Mouse (Mus musculus) forebrain, postnatal 0 days (tissue): ENCODE results near the gene A430078G23Rik. TPM values are rescaled to one million over a fixed set of nuclear protein-coding genes. Genes with fewer than 3 reads are reported as not detected.
A peak's percentile ranks its signal among the peaks of the same experiment; 100 is the strongest.

ENCODE experiments used
- ATAC-seq: fragments of 200-750 bp; cut with Nextera tagmentation; 2 replicates; pipeline ENCODE4 v1.8.0; 2017; ENCODE audit warnings: mild to moderate bottlenecking, moderate library complexity
- DNase-seq: peaks from one replicate; pipeline ENCODE4 v3.0.0-alpha.2; 2015
- H3K27ac ChIP-seq: fragments of 300-500 bp; sonication (generic); 2 replicates; pipeline ENCODE4 v1.5.1; 2014; ENCODE audit warnings: low read depth, mild to moderate bottlenecking, antibody characterized with exemption, low read length, moderate library complexity, mixed read lengths
- H3K27me3 ChIP-seq: fragments of 300-500 bp; sonication (generic); 2 replicates; pipeline ENCODE4 v1.6.1; 2014; ENCODE audit warnings: mild to moderate bottlenecking, low read length, mixed read lengths; ENCODE audit not compliant: insufficient read depth
- H3K36me3 ChIP-seq: fragments of 300-500 bp; sonication (generic); 2 replicates; pipeline ENCODE4 v1.6.1; 2014; ENCODE audit warnings: mild to moderate bottlenecking, moderate library complexity; ENCODE audit not compliant: insufficient read depth
- H3K4me1 ChIP-seq: fragments of 300-500 bp; sonication (generic); 2 replicates; pipeline ENCODE4 v1.6.1; 2014; ENCODE audit warnings: antibody characterized with exemption; ENCODE audit not compliant: insufficient read depth
- H3K4me2 ChIP-seq: fragments of 300-500 bp; sonication (generic); 2 replicates; pipeline ENCODE4 v1.6.1; 2014; ENCODE audit warnings: low read depth, mild to moderate bottlenecking, moderate library complexity
- H3K4me3 ChIP-seq: fragments of 300-500 bp; sonication (generic); 2 replicates; pipeline ENCODE4 v1.5.1; 2014; ENCODE audit warnings: low read depth, low read length, mixed read lengths
- H3K9ac ChIP-seq: fragments of 300-500 bp; sonication (generic); 2 replicates; pipeline ENCODE4 v1.6.1; 2014; ENCODE audit warnings: mild to moderate bottlenecking
- H3K9me3 ChIP-seq: fragments of 300-500 bp; sonication (generic); 2 replicates; pipeline ENCODE4 v1.6.1; 2016; ENCODE audit warnings: low read length
- CTCF ChIP-seq: sonication (generic); IDR thresholded peaks from 2 replicates; pipeline ENCODE4 v1.5.1; 2016; ENCODE audit warnings: antibody characterized with exemption, control low read depth, low read depth
- WGBS: fragments of 180-500 bp; shearing (Covaris S2); extraction: QIAGEN DNeasy Blood & Tissue Kit; methylation state at CpG from one replicate; pipeline ENCODE4 v1.1.7; 2014; 5-methylcytosine and 5-hydroxymethylcytosine counted together
- polyA plus RNA-seq: library from polyadenylated mRNA; unstranded; fragments of >200 nt; fragmentation: Nextera tagmentation; extraction: Ambion mirVana; gene quantifications from 2 replicates; pipeline ENCODE4 v1.2.1, GENCODE M21; 2015
- total RNA-seq: library from RNA; depleted of rRNA; stranded (reverse); fragments of >200 nt; gene quantifications from 2 replicates; pipeline ENCODE4 v1.2.3, GENCODE M21; 2014

Gene A430078G23Rik
- total and polyA plus RNA-seq, 2 experiments from 2014 or later, result not detected

DNA sequence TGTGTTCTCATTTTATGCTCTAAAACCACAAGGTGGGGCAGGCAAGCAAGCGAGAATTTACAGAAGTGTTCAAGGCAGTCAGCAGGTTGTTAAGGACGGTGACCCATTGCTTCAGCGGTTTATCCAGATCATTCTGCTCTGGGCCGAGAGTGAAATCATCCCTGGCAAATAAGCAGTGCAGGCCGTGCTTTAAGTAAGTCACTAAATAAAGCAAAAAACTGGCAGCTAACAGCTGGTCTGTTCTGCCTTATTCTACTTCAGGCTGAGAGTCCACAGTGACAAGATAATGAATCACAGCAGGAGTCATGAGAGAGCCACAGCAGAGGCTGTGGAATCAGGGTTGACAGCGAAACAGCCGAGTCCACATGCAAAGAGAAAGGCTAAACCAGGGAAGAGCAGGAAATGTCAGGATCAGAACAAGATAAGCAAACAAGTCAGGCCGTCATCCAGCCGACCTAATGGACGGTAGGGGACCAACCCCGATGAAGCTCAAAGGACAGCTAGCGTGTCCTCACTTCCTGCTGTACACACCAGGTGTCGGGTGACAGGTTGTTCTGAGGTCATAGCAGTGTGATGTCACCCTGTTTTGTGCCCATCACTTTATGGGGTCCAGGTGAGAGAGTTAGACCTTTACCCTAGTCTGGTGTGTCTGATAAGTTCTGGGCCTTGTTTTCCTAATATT is 4.9 kb upstream of the A430078G23Rik start:
- H3K4me1 ChIP-seq, result no peaks in the 10 kb centered on the region
- ATAC-seq, result no peak
- no peak overlapping the region for H3K27ac ChIP-seq

GRCm38 (mm10) chr8:3350747-3351146 is 2.5 kb upstream of the A430078G23Rik start:
- DNase-seq (no peak), ATAC-seq (no peak)
- no peak overlapping the region for H3K4me3 ChIP-seq
- H3K27ac ChIP-seq, result no peak overlapping the region
- TF ChIP-seq CTCF, result no peak
- no peaks in the 10 kb centered on the region for H3K27me3 ChIP-seq
- no peak overlapping the region for H3K9ac ChIP-seq
- H3K4me1 ChIP-seq, result no peaks in the 10 kb centered on the region
- H3K36me3 ChIP-seq, result no peaks in the 10 kb centered on the region
- H3K4me2 ChIP-seq, result no peak overlapping the region
- WGBS, result 79% methylated on average over 6 of the region's 6 CpGs
- H3K9me3 ChIP-seq, result no peaks in the 10 kb centered on the region

More for the DNA sequence above, 4.9 kb upstream of the A430078G23Rik start:
- no peak for TF ChIP-seq CTCF
- no peak for DNase-seq
- no peaks in the 10 kb centered on the region for H3K27me3 ChIP-seq
- H3K4me3 ChIP-seq, result no peak overlapping the region
- H3K9ac ChIP-seq, result no peak overlapping the region
- H3K4me2 ChIP-seq, result no peak overlapping the region
- WGBS, result 64% methylated on average over 13 of the region's 13 CpGs
- no peaks in the 10 kb centered on the region for H3K36me3 ChIP-seq
- H3K9me3 ChIP-seq, result no peaks in the 10 kb centered on the region

- no peak for DNase-seq
- Histone ChIP-seq H3K36me3 (no peaks in the 10 kb centered on the region), H3K27me3 (no peaks in the 10 kb centered on the region), H3K4me2 (no peak overlapping the region), H3K4me1 (no peaks in the 10 kb centered on the region), H3K4me3 (no peak overlapping the region), H3K27ac (no peak overlapping the region), H3K9ac (no peak overlapping the region), H3K9me3 (no peaks in the 10 kb centered on the region)
- ATAC-seq, result no peak
- TF ChIP-seq CTCF, result no peak
- WGBS, result 84% methylated on average over 6 of the region's 6 CpGs
These were observed 500 bp upstream of the A430078G23Rik start for GRCm38 (mm10) chr8:3352715-3353114.

- no peak for ATAC-seq
- Histone ChIP-seq H3K4me2 (no peak overlapping the region), H3K9me3 (no peaks in the 10 kb centered on the region), H3K9ac (no peak overlapping the region), H3K27ac (no peak overlapping the region), H3K4me3 (no peak overlapping the region), H3K27me3 (no peaks in the 10 kb centered on the region), H3K4me1 (no peaks in the 10 kb centered on the region), H3K36me3 (no peaks in the 10 kb centered on the region)
- no peak for TF ChIP-seq CTCF
- DNase-seq, result no peak
- 65% methylated on average over 6 of the region's 6 CpGs for WGBS
These were observed 712 bp downstream of the A430078G23Rik start for GRCm38 (mm10) chr8:3353811-3354442.

- H3K9ac ChIP-seq, result no peak overlapping the region
- no peaks in the 10 kb centered on the region for H3K36me3 ChIP-seq
- DNase-seq (no peak), ATAC-seq (no peak)
- H3K9me3 ChIP-seq, result no peaks in the 10 kb centered on the region
- 74% methylated on average over 5 of the region's 5 CpGs for WGBS
- no peaks in the 10 kb centered on the region for H3K27me3 ChIP-seq
- no peaks in the 10 kb centered on the region for H3K4me1 ChIP-seq
- no peak for TF ChIP-seq CTCF
- H3K4me3 ChIP-seq, result no peak overlapping the region
- H3K27ac ChIP-seq, result no peak overlapping the region
- no peak overlapping the region for H3K4me2 ChIP-seq
These were observed 1.2 kb downstream of the A430078G23Rik start for GRCm38 (mm10) chr8:3354443-3354812.

- 88% methylated on average over 6 of the region's 6 CpGs for WGBS
- DNase-seq (no peak), ATAC-seq (no peak)
- Histone ChIP-seq H3K27me3 (no peaks in the 10 kb centered on the region), H3K4me1 (no peaks in the 10 kb centered on the region), H3K9ac (no peak overlapping the region), H3K4me3 (no peak overlapping the region), H3K36me3 (no peaks in the 10 kb centered on the region), H3K4me2 (no peak overlapping the region), H3K9me3 (no peaks in the 10 kb centered on the region), H3K27ac (no peak overlapping the region)
- TF ChIP-seq CTCF, result no peak
These were observed 2.4 kb downstream of the A430078G23Rik start for GRCm38 (mm10) chr8:3355586-3355985.

DNA sequence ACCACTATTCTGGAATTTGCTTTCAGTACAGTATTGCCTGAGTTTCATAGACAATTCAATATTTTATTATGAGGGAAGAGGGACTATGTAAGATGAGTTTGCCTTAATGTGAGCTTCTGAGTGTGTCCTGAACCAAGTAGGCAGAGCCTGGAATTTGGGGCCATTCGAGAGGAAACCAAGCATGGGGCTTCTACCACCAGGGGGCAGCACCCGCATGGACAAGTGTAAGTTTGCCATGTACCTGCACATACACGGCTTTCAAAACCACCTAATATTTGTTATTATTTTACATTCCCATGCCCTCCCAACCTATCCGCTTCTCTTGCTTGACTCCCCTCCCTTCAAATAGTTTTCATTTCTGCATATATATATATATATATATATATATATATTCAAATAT is 4.8 kb downstream of the A430078G23Rik start:
- Histone ChIP-seq H3K9me3 (no peaks in the 10 kb centered on the region), H3K36me3 (no peaks in the 10 kb centered on the region), H3K27me3 (no peaks in the 10 kb centered on the region), H3K4me3 (no peak overlapping the region), H3K4me2 (no peak overlapping the region), H3K27ac (no peak overlapping the region), H3K4me1 (no peaks in the 10 kb centered on the region), H3K9ac (no peak overlapping the region)
- 6% methylated on average over 4 of the region's 4 CpGs for WGBS
- ATAC-seq (peak; percentile 53; the same call in 1 of the 2 replicates), DNase-seq (peak; percentile 76)
- peak; percentile 80 for TF ChIP-seq CTCF
